ENCODE assay signal across 9 mouse cellular contexts in the genomic region with DNA sequence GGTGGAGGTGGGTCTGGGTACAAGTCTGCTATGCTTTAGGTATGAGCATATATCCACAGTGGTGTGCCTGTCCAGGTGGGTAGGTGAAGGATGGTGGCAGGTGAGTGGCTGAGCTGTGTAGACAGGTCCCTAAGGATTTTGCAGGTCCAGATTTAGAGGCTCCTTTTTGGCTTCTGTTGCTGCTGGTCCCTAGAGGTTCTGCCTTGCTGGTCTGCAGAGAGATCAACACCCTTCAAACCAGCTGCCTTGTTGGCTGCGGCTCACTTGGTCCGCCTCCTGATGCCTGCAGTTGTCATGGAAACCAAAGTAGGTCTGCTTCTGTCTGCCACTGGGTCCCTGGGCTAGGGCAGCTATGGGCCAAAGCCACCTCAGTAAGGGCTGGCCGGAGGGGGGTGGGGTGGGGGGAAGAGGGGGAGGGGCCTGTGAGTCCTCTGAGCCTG. TPM values are rescaled to one million over a fixed set of nuclear protein-coding genes. Genes with fewer than 3 reads are reported as not detected.
A peak's percentile ranks its signal among the peaks of the same experiment; 100 is the strongest.
DNase-seq lines count a peak whose midpoint lies in the region; ATAC-seq and TF ChIP-seq lines count a peak whose summit lies in the region.
"Had no signal": no experiment of that assay in that cellular context is flagged by ENCODE, and none has a peak within 500 bp of the region (broad histone marks: within the 10 kb centered on the region; RNA-seq: fewer than 3 reads in every experiment).

No protein-coding gene starts in this region.

- peaks cover 3% of the 10 kb centered on the region; the same call in 1 of the 2 replicates for H3K4me1 ChIP-seq in embryonic facial prominence, embryonic 14.5 days (ENCODE audit: control insufficient read depth, insufficient read depth, low read length)
- peaks cover 13% of the 10 kb centered on the region; the same call in 1 of the 2 replicates for H3K4me1 ChIP-seq in neural tube, embryonic 14.5 days (ENCODE audit: control insufficient read depth, insufficient read depth, low read length)
- no peaks in the 10 kb centered on the region for H3K4me1 ChIP-seq in thymus, adult 2 months (replicated peaks; ENCODE audit: control insufficient read depth, insufficient read depth, low read length)

- 4% methylated on average over 3 of the region's 3 CpGs for WGBS in embryonic facial prominence, embryonic 14.5 days
- WGBS in neural tube, embryonic 14.5 days, result 0% methylated on average over 2 of the region's 3 CpGs
- 44% methylated on average over 3 of the region's 3 CpGs for WGBS in thymus, adult 2 months

- TF ChIP-seq CTCF in thymus, adult 2 months (IDR thresholded peaks at IDR 0.05; ENCODE audit: borderline replicate concordance, control insufficient read depth, extremely low read depth, insufficient read depth, low read length, poor library complexity), result no peak

- ATAC-seq in embryonic facial prominence, embryonic 14.5 days (ENCODE audit: low read depth), result peak; percentile 85
- ATAC-seq in neural tube, embryonic 14.5 days (ENCODE audit: low read depth), result peak; percentile 87

- DNase-seq in right cerebral cortex, adult 2 months (ENCODE audit: low spot score in 2 of 2), result peak; percentile 52 to 73
- no peak for DNase-seq in right cerebral cortex, postnatal 14 days
- peak; percentile 85 for DNase-seq in embryonic facial prominence, embryonic 14.5 days (ENCODE audit: low spot score)
- peak; percentile 78 for DNase-seq in layer of hippocampus, adult 9-11 months
- no peak for DNase-seq in thymus, adult 2 months
- DNase-seq in heart, postnatal 36 days, result no peak
- DNase-seq in spleen, postnatal 36 days (ENCODE audit: low spot score in 2 of 2), result no peak

- H3K36me3 ChIP-seq in embryonic facial prominence, embryonic 14.5 days (ENCODE audit: control insufficient read depth, insufficient read depth, low read length), result no peaks in the 10 kb centered on the region
- no peaks in the 10 kb centered on the region for H3K36me3 ChIP-seq in neural tube, embryonic 14.5 days (ENCODE audit: control insufficient read depth, insufficient read depth, low read length)
- H3K36me3 ChIP-seq in thymus, adult 2 months (ENCODE audit: control insufficient read depth, insufficient read depth, low read length), result no peaks in the 10 kb centered on the region

- no peak overlapping the region for H3K27ac ChIP-seq in embryonic facial prominence, embryonic 14.5 days (replicated peaks; ENCODE audit: low read depth, low read length)
- H3K27ac ChIP-seq in neural tube, embryonic 14.5 days (ENCODE audit: low read depth, low read length), result no peak overlapping the region
- H3K27ac ChIP-seq in thymus, adult 2 months (ENCODE audit: control insufficient read depth, insufficient read depth, low read length), result no peak overlapping the region

- no peak overlapping the region for H3K9ac ChIP-seq in embryonic facial prominence, embryonic 14.5 days (ENCODE audit: low read depth, low read length)
- no peak overlapping the region for H3K9ac ChIP-seq in neural tube, embryonic 14.5 days (replicated peaks; ENCODE audit: low read depth, low read length)

- no peaks in the 10 kb centered on the region for H3K9me3 ChIP-seq in embryonic facial prominence, embryonic 14.5 days (ENCODE audit: control insufficient read depth, low read length)
- H3K9me3 ChIP-seq in neural tube, embryonic 14.5 days (ENCODE audit: control insufficient read depth, low read length), result no peaks in the 10 kb centered on the region

- H3K27me3 ChIP-seq in embryonic facial prominence, embryonic 14.5 days (replicated peaks; ENCODE audit: control insufficient read depth, insufficient read depth, low read length), result no peaks in the 10 kb centered on the region; the same call in 1 of the 2 replicates
- H3K27me3 ChIP-seq in neural tube, embryonic 14.5 days (ENCODE audit: control insufficient read depth, insufficient read depth, low read length), result no peaks in the 10 kb centered on the region
- H3K27me3 ChIP-seq in thymus, adult 2 months (ENCODE audit: control insufficient read depth, insufficient read depth, low read length), result no peaks in the 10 kb centered on the region

- TF ChIP-seq POLR2A in thymus, adult 2 months (IDR thresholded peaks at IDR 0.05; ENCODE audit: control insufficient read depth, extremely low read depth, insufficient read depth, low read length, poor library complexity), result no peak

- no peak overlapping the region for H3K4me3 ChIP-seq in embryonic facial prominence, embryonic 14.5 days (ENCODE audit: low read depth, low read length)
- no peak overlapping the region for H3K4me3 ChIP-seq in neural tube, embryonic 14.5 days (ENCODE audit: low read depth, low read length)
- H3K4me3 ChIP-seq in thymus, adult 2 months (ENCODE audit: control insufficient read depth, insufficient read depth, low read length), result no peak overlapping the region

- no peak overlapping the region for H3K4me2 ChIP-seq in embryonic facial prominence, embryonic 14.5 days (ENCODE audit: low read depth, low read length)
- no peak overlapping the region for H3K4me2 ChIP-seq in neural tube, embryonic 14.5 days (ENCODE audit: low read depth, low read length)

- intact Hi-C loops in heart, postnatal 36 days (cut with DNase I), result no loop called here

RNA-seq across cellular contexts. Expression of a gene that starts 18.1 kb away (rescaled TPM):
- not detected in 2 replicates for polyA plus RNA-seq in embryonic facial prominence, embryonic 14.5 days (2014; fragmentation: Nextera tagmentation; extraction: Ambion mirVana)
- not detected in 2 replicates for polyA plus RNA-seq in neural tube, embryonic 14.5 days (2014; fragmentation: Nextera tagmentation; extraction: Ambion mirVana)
- 0.07 TPM in 1 of 2 replicates, not detected in the other for polyA plus RNA-seq in thymus, adult 2 months (2012; rRNA removed)
- total RNA-seq in heart, postnatal 36 days (2021), result not detected
- polyA plus RNA-seq: heart, embryonic 14.5 days had no signal

RNA-seq across cellular contexts. Expression of a gene that starts 55.1 kb away (rescaled TPM):
- 19.1 and 23.3 TPM in 2 replicates for polyA plus RNA-seq in embryonic facial prominence, embryonic 14.5 days (2014; fragmentation: Nextera tagmentation; extraction: Ambion mirVana)
- 14.8 and 15.4 TPM in 2 replicates for polyA plus RNA-seq in neural tube, embryonic 14.5 days (2014; fragmentation: Nextera tagmentation; extraction: Ambion mirVana)
- 19.9 and 22.7 TPM in 2 replicates for polyA plus RNA-seq in thymus, adult 2 months (2012; rRNA removed)
- total RNA-seq in heart, postnatal 36 days (2021), result 1 to 10 TPM; 7.5 to 9.1 TPM

Comparison
In these comparisons a context has a peak if more than half of its experiments do, and no peak if none do; other contexts are left out.
1. DNase-seq: peak in right cerebral cortex, adult 2 months (2 of 2), embryonic facial prominence, embryonic 14.5 days (single experiment) and layer of hippocampus, adult 9-11 months (single experiment); none in right cerebral cortex, postnatal 14 days (single experiment), thymus, adult 2 months (single experiment), heart, postnatal 36 days (0 of 2) and spleen, postnatal 36 days (0 of 2).